Mouse (Mus musculus) CD4-positive, CD25-positive, alpha-beta regulatory T cell, adult 2 months (primary cell): Measurements from ENCODE around the gene Tbc1d8.

Experiments
- DNase-seq: peaks from one replicate; pipeline ENCODE4 v3.0.0-alpha.2; 2012; ENCODE audit warnings: low read depth, low spot score

Tbc1d8 gene

GRCm38 (mm10) chr1:39478896-39479200, 293 bp upstream of the Tbc1d8 start:
- DNase-seq, result no peak

DNA sequence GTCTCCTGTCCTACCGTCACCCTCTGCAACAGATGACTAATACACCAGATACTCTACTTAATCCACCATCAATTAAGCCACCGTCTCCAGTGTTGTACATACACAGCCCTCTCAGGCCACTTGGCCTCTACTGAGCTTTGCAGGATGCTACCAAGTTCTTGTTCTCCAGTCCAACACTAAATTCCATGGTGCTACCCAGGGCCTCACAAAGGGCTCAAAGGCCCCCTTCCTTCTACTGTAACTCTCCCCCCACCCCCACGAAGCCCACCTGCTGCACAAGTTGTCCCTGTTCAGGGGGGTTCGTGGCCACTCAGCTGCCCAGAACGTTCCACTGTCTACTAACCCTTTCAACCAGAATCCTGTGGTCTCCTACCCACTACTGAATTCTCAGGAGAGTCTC, 1.5 kb downstream of the Tbc1d8 start:
- no peak for DNase-seq

DNA sequence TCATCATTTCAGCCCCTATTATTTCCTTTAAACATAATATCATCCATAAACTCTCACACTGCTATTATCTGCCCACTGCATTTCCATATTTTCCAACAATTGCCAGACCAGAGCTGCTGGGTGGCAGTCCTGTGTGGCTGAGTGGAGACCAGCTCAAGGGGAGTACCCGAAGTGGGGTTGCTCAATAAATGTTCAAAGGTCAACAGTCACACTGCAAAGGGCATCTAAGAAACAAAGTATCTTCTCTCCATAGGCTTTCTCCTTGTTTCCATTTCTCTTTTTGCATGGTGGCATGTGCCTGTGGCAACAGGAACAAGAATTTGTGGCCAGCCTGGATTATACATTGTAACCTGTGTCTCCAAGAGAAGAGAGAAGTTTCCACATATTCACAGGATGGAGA, 2.2 kb downstream of the Tbc1d8 start:
- no peak for DNase-seq

- DNase-seq, result no peak
Measured at GRCm38 (mm10) chr1:39474516-39474915, 4.0 kb downstream of the Tbc1d8 start.

GRCm38 (mm10) chr1:39471298-39471902, 7.2 kb downstream of the Tbc1d8 start:
- no peak for DNase-seq

- DNase-seq, result no peak
Measured at GRCm38 (mm10) chr1:39468982-39469381, 9.6 kb downstream of the Tbc1d8 start.

DNA sequence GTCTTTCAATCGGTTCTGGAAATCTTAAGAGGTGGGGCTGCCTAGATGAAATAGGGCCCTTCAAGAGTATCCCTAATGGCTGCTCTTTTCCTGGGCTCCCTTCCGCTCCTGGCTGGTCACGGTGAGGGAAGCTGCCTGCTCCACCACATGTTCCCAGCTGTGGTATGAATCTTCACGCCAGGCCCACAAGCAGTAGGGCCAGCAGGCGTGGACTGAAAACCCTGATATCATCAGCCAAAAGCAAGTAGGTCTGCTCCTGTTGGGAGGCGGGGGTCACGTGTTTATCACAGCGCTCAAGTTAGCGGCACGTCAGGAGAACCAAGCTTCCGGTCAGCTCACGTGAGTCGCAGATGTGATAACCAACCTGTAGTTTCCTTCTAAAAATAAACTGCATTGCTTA, 12.0 kb downstream of the Tbc1d8 start:
- DNase-seq, result no peak

DNA sequence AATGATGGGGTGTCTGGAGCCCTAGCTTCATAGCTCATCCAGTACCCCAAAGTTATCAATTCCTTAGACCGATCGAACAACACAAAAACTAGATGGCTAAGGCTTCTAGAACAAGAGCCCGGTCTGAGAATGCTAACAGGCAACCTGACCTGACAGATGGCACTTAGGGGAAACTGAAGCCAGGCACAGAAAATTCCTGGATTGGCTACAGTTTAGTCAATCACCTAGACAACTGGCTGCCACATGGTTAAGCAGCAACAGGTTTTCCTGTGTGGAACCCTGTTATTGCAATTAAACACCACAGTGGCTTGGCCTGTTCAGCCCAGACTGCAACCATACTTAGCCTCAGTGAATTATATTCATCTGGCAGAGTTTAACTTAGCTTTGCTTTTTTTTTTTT, 13.8 kb downstream of the Tbc1d8 start:
- no peak for DNase-seq

GRCm38 (mm10) chr1:39462937-39463444, 15.6 kb downstream of the Tbc1d8 start:
- no peak for DNase-seq

DNA sequence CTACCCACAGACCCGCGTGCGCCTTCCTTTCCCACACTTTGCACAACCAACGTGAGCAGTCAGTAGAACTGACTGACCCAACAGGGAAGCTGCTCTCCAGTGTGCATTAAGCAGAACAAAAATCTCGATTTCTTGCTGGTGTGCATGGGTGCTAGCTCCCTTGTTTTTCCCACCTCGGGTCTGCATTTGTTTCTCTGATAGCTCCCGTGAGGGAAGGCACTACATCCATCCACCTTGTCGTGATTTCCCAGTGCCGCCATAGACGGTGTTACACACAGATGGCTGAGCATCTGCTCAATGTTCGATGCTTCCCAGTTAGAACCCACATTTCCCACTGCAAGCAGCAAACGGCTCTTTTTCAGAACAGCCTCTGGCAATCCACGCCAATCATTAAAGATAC, 16.5 kb downstream of the Tbc1d8 start:
- DNase-seq, result no peak

DNA sequence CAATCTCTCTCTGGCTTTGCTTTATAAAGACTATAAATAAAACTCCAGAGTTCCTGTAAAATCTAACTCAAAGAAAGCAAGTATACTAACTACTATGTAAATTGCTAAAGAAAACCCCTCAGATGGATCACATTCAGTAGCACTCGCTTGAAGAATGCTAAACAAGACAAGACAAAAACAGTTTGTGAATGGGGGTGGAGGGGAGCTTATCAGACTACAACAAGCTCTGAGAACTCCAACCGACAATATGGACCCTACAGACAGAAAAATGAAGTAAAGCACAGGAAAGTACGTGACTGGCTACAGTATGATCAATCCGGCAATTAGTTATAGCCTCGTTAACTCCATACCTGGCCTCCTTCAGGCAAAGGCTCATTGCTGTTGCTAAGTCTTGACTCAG, 18.1 kb downstream of the Tbc1d8 start:
- DNase-seq, result no peak

GRCm38 (mm10) chr1:39457887-39458874, 20.4 kb downstream of the Tbc1d8 start:
- no peak for DNase-seq

DNA sequence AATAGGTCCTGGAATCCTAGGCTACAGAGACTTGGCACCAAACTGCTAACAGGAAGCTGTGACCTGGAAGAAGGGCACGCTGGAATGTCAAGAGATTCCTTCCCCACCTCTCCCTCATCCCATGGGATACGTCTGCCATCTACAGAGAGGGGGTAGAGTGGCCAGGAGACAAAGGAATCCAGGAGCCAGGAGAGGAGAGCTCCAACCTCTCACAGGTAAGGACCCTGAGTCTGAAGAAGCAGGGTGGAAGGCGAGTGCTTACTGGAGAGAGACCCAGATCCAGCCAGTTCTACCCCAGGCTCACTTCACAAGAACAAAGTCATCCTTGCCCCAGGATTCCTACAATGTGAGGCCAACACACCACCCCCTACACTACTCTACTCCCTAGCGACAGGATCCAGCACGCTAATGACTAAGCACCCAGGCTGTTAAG, 22.1 kb downstream of the Tbc1d8 start:
- DNase-seq, result no peak

DNA sequence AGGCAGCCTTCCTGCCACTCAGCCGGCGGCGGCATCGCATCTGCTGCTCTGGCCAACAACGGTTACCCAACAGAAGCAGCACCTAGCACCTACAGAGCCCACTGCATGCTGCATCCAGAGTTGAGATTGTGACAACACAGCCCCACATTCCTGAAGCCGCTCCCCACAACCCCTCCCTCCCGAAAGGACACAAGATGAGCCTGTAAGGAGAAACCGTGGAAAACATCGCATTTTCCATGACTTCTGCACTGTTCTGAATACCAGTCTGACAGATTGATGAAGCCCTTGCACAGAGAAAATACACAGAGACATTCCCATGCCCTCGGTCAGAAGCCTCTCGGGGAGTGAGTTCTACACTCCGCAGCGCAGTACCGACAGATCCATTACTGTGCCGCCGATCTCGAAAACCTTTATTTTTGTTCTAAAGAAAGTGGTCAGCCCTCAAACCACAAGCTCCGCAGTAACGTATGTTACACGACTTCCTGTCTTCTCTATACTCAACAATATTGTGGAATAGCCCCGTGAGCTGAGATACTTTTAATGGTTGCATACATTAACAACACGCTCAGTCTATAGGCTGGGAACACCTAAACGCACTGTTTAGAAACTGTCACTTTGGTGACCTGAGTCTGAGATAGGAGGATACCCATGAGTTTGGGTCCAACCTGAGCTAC, 23.1 kb downstream of the Tbc1d8 start:
- no peak for DNase-seq

DNA sequence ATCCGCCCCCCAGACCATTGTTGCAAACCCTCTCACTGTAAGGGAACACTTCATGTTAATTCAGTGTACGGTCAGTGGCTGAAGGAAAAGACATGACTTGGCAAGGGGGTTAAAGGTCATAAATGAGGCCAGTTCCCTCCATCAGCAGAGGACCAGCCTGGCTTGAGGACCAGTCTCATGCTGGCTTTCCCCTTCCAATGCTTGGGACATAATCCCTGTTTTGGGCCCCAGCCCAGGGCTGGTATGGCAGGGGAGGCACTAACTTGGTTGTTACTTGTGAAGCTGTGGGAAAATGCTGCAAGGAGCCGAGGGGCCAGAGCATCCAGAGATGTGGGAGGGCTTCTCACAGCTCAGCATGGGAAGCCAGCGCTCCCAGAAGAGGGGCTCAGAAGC, 23.8 kb downstream of the Tbc1d8 start:
- DNase-seq, result no peak

DNA sequence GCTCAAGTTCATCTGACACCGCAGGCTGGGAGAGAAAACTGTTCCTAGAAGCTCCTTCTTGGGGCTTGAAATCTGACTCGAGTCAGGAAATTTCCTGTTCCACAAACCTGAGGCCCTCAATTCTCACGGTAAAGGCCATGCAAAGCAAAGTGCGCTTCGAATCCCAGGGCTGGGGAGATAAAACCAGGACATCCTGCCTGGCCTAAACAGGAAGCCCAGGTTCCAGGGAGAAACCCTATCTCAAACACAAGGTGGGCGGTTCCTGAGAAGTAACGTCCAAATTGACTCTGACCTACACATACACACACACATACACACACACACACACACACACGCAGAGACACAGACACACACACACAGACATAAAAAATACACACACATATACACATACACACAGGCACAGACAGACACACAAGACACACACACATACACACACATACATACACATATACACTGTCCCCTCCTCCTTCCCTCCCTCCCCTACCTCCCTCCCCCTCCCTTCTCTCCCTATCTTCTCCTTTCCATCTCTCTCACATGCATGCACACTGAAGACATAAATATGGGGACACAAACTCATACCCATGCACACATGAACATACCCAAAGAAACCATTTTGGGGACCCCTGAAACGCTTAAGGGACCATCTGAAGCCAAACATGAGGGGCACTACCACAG, 24.3 kb downstream of the Tbc1d8 start:
- no peak for DNase-seq

DNA sequence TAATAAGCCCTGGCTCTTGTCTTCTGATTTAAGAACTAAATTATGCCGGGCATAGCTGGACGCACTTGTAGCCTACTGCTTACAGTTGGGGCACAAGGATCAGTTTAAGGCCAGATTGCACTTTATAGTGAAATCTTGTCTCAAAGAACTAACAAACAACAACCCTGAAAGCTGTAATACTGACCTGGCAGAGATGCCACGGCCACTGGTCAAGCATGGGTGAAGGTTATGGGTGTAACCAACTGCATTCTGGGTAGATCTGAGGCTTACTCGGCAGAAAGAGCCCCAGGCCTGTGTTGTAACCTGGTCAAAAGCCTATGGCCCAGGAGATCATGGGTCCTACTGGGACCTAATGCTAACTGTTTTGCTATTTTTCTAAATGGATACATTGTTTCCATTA, 26.4 kb downstream of the Tbc1d8 start:
- no peak for DNase-seq

DNA sequence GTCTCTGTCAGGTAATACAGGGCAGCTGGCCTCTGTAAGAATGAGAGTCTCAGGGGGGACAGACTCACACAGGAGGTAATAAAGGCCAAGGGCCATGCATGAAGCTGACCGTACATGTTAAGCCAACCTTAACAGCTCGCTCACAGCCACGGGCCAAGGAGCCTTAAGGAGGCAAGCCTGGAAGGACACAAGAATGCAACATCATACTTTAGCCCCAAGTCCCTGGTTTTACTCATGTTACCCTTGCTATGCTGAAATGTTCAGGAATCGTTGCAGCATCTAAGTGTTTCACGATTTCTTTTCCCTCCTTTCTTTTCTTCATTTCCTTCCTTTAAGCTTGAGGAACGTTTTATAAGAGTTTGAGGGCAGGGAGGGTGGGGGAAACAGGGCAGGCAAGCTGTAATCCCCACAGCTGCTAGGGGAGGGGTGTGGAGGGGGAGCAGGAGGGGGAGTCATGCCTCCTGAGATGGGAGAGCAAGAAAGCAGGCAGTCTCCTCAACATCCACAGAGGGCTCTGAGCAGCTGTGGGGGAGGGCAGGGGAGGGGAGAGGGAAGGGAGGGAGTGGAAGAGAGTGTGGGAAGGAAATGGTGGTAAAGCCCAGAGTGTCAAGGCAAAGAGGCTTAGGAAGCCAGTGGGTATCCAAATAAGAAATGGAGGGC, 28.4 kb downstream of the Tbc1d8 start:
- DNase-seq, result no peak

DNA sequence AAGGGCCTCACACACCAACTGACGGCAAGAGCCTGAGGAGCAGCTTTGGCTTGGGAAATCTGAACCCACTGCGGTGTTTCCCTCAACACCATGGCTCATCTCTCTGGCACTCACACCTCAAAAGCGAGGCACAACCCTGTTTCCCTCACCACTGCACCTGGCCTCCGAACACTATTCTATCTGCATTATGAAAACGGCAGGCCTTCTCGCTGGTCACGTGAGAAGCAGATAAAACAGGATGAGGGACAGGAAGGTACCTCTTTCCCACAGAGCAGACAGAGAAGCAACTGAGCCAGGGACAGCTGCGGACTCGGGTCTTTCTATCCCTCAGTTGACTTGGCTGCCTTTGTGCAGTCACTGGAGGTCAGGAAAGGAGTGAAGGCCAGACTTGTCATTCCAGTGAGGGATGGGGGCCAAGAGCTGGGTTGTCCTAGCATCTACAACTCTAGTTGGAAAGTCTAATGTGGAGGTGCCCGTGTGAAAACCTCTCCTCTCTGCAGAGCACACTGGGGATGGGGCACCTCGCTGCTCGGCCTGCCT, 29.2 kb downstream of the Tbc1d8 start:
- peak; percentile 4 for DNase-seq

DNA sequence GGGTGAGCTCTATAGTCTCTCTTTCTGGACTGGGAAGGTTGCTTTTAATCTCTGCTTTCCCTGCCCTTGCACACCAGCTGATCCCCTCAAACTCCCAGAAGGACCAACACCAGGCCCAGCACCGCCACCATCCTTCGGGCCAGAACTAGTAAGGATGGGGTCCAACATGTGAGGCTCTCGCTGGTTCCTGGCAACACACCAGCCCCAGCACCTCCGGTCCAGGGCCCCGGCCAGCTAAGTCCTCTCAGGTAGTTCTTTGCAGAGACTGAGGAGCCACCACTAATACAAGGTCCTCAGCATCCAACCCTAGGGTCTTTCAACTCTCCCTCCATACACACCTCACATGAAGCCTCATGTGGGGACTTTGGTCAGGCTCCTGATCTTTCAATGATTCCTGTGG, 29.7 kb downstream of the Tbc1d8 start:
- DNase-seq, result no peak

- DNase-seq, result no peak
Measured at GRCm38 (mm10) chr1:39448238-39448637, 30.3 kb downstream of the Tbc1d8 start.
